Mouse (Mus musculus): ENCODE results near the gene Dzip1. TPM values are rescaled to one million over a fixed set of nuclear protein-coding genes. Genes with fewer than 3 reads are reported as not detected.

The Dzip1 gene
- polyA plus RNA-seq, 2 experiments, result 1.4 to 1.5 TPM

GRCm38 (mm10) chr14:118938551-118938950 lies 13.3 kb upstream of the Dzip1 start:
- TF ChIP-seq EP300 (IDR thresholded peaks at IDR 0.05; ENCODE audit: low read depth) (no peak), CTCF (IDR thresholded peaks at IDR 0.05; ENCODE audit: low read depth) (no peak)
- Histone ChIP-seq H3K4me3 (ENCODE audit: insufficient read depth in 1 of 2, low read depth in 2 of 2, low read length in 2 of 2) (peak overlapping the region; percentile 86 to 94), H3K4me2 (ENCODE audit: low read depth) (peak overlapping the region; percentile 85), H3K27me3 (ENCODE audit: control insufficient read depth, insufficient read depth, low read length) (no peaks in the 10 kb centered on the region; the same call in 1 of the 2 replicates), H3K9ac (replicated peaks) (peak overlapping the region; percentile 97), H3K9me3 (ENCODE audit: control insufficient read depth, low read length) (no peaks in the 10 kb centered on the region), H3K27ac (no peak overlapping the region), H3K4me1 (replicated peaks; ENCODE audit: control insufficient read depth in 2 of 2, insufficient read depth in 2 of 2, low read length in 1 of 2) (peaks cover 7 to 14% of the 10 kb centered on the region in 2 experiments), H3K36me3 (replicated peaks; ENCODE audit: control insufficient read depth, insufficient read depth, low read depth) (no peaks in the 10 kb centered on the region)
- ATAC-seq (ENCODE audit: insufficient read depth) (no peak), DNase-seq (ENCODE audit: low read depth in 3 of 3, low spot score in 3 of 3) (peak in 1 of 3 experiments; percentile 23)
- under 1% methylated on average over 7 of the region's 7 CpGs for WGBS (ENCODE audit: insufficient replicate concordance)

DNA sequence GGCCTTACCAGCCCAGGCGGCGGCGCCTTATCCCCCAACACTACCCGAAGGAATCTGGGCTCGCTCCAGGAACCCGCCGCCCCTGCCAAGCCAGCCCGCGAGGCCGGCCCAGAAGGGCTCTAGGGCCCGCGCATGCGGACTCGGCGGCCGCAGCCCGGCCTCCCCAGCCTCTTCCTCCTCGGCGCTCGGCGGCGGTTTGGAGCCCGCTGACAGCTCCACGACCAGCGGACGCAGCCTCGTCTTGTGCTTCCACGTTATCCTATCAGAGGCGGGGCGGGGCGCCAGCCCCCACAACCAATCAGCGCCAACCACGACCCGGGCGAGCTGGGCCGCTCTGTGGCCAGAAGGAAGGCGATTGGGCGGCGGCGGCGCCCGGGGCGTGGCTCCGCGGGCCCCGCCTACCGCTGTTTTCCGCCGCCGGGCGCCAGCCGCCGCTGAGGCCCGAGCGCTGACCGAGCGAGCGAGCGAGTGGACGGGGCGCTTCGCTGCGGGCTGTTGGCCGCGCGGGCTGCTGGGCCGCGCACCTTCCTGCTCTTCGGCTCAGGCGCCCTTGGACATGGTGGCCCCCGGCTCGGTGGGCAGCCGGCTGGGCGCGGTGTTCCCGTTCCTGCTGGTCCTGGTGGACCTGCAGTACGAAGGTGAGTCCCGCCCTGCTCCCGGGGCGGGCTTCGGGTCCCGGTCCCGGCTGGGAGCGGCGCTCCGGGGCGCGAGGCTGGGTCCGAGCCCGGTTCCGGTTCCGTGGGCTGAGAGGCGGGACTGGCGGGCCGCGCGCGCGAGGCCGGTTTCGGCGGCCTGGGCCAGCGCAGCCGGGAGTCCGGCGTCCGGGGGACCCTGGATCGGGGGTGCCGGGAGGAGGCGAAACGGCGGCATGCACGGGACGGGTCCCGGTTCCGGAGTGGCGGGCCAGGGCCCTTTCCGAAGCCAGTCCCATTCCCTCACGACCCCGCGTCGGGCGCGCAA lies 12.6 kb upstream of the Dzip1 start, which contains the start of gene Dnajc3:
Gene Dnajc3, plus strand, starts transcription at position 444 of the 960 bp plus-strand sequence.
- Histone ChIP-seq H3K9ac (replicated peaks) (peak within 1 kb of the TSS; percentile 97), H3K27ac (peak within 1 kb of the TSS; percentile 66), H3K4me3 (ENCODE audit: insufficient read depth in 1 of 2, low read depth in 2 of 2, low read length in 2 of 2) (peak within 1 kb of the TSS; percentile 86 to 94), H3K36me3 (replicated peaks; ENCODE audit: control insufficient read depth, insufficient read depth, low read depth) (no peaks in the 10 kb centered on the region), H3K4me2 (ENCODE audit: low read depth) (peak within 1 kb of the TSS; percentile 85), H3K27me3 (ENCODE audit: control insufficient read depth, insufficient read depth, low read length) (no peaks in the 10 kb centered on the region; the same call in 1 of the 2 replicates), H3K9me3 (ENCODE audit: control insufficient read depth, low read length) (no peaks in the 10 kb centered on the region), H3K4me1 (replicated peaks; ENCODE audit: control insufficient read depth in 2 of 2, insufficient read depth in 2 of 2, low read length in 1 of 2) (peaks cover 7 to 14% of the 10 kb centered on the region in 2 experiments)
- WGBS (ENCODE audit: insufficient replicate concordance), result under 1% methylated on average over 122 of the region's 124 CpGs
- ATAC-seq (ENCODE audit: insufficient read depth) (peak; percentile 99), DNase-seq (ENCODE audit: low read depth in 3 of 3, low spot score in 3 of 3) (peak; percentile 96 to 97 (median 96))
- no peak for TF ChIP-seq CTCF (IDR thresholded peaks at IDR 0.05; ENCODE audit: low read depth)
- no peak for TF ChIP-seq EP300 (IDR thresholded peaks at IDR 0.05; ENCODE audit: low read depth)

DNA sequence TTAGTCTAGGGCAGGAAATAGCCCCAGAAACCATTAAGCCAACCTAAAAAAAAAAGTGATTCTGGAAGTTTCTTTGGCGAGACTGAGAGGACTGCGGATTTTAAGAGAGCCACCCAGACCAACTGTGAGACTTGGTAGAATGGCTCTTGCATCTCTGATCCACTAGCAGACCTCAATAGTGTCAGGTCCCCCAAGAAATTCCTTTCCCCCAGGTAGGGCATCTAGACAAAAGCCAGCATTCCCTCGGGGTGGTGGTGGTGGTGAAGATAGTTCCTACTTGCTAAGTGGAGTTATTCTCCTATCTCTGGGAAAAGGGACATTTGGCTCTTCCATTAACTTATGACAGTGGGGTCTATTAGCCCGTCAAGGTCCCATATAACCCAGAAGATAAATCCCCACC lies 11.7 kb upstream of the Dzip1 start:
- 33% methylated on average over 4 of the region's 4 CpGs for WGBS (ENCODE audit: insufficient replicate concordance)
- Histone ChIP-seq H3K36me3 (replicated peaks; ENCODE audit: control insufficient read depth, insufficient read depth, low read depth) (no peaks in the 10 kb centered on the region), H3K4me1 (replicated peaks; ENCODE audit: control insufficient read depth in 2 of 2, insufficient read depth in 2 of 2, low read length in 1 of 2) (peaks cover 7 to 12% of the 10 kb centered on the region in 2 experiments), H3K4me3 (ENCODE audit: insufficient read depth in 1 of 2, low read depth in 2 of 2, low read length in 2 of 2) (peak overlapping the region; percentile 64 to 94), H3K9ac (replicated peaks) (peak overlapping the region; percentile 69), H3K27ac (no peak overlapping the region), H3K9me3 (ENCODE audit: control insufficient read depth, low read length) (no peaks in the 10 kb centered on the region), H3K4me2 (ENCODE audit: low read depth) (peak overlapping the region; percentile 85), H3K27me3 (ENCODE audit: control insufficient read depth, insufficient read depth, low read length) (no peaks in the 10 kb centered on the region; the same call in 1 of the 2 replicates)
- no peak for ATAC-seq (ENCODE audit: insufficient read depth)
- no peak for DNase-seq (ENCODE audit: low read depth in 3 of 3, low spot score in 3 of 3)
- TF ChIP-seq CTCF (IDR thresholded peaks at IDR 0.05; ENCODE audit: low read depth) (no peak), EP300 (IDR thresholded peaks at IDR 0.05; ENCODE audit: low read depth) (no peak)

DNA sequence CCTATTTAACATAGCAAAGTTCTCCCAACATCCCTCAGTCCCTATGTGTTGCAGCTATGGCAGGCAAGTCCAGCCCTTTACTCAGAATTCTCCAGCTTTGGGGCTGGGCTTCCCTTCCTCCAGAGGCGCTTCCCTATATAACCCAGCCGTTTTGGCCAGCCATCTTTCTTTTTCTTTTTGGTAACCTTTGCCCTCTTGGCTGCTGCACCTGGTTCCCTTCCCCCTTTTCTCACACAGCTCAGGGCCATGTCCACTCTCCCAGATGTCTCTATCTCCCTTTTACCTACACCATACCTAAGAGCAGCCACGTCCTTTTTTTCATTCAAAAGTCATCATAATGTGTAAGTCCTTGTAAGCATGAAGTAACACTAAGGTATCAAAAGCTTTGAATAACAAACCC lies 11.0 kb upstream of the Dzip1 start:
- H3K4me1 ChIP-seq (replicated peaks; ENCODE audit: control insufficient read depth in 2 of 2, insufficient read depth in 2 of 2, low read length in 1 of 2), result peaks cover 7 to 10% of the 10 kb centered on the region in 2 experiments
- 62% methylated on average over 3 of the region's 3 CpGs for WGBS (ENCODE audit: insufficient replicate concordance)
- H3K9me3 ChIP-seq (ENCODE audit: control insufficient read depth, low read length), result no peaks in the 10 kb centered on the region
- H3K4me3 ChIP-seq (ENCODE audit: insufficient read depth in 1 of 2, low read depth in 2 of 2, low read length in 2 of 2), result no peak overlapping the region
- TF ChIP-seq EP300 (IDR thresholded peaks at IDR 0.05; ENCODE audit: low read depth) (no peak), CTCF (IDR thresholded peaks at IDR 0.05; ENCODE audit: low read depth) (no peak)
- H3K4me2 ChIP-seq (ENCODE audit: low read depth), result peak overlapping the region; percentile 85
- ATAC-seq (ENCODE audit: insufficient read depth) (no peak), DNase-seq (ENCODE audit: low read depth in 3 of 3, low spot score in 3 of 3) (no peak)
- H3K27me3 ChIP-seq (ENCODE audit: control insufficient read depth, insufficient read depth, low read length), result no peaks in the 10 kb centered on the region; the same call in 1 of the 2 replicates
- H3K27ac ChIP-seq, result no peak overlapping the region
- no peak overlapping the region for H3K9ac ChIP-seq (replicated peaks)
- no peaks in the 10 kb centered on the region for H3K36me3 ChIP-seq (replicated peaks; ENCODE audit: control insufficient read depth, insufficient read depth, low read depth)

DNA sequence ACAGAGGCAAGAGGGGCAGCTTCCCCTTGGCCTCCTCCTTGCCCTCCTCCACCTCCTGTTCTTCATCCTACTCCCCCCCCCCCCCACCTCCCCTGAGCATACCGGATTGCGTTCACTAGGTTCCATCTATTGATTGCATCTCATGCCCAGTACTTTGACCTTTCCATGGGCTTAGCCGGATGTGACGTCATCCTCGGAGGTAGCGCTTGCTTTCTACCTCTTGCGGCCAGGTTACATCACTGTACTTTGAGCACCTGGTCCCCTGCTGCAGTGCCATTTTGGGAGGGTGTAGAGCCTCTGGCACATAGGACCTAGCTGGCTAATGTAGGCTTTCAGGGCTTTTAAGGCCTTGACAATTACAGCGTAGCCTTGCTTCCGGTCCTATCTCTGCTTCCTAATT lies 9.4 kb upstream of the Dzip1 start:
- no peak overlapping the region for H3K9ac ChIP-seq (replicated peaks)
- TF ChIP-seq EP300 (IDR thresholded peaks at IDR 0.05; ENCODE audit: low read depth), result no peak
- no peak for TF ChIP-seq CTCF (IDR thresholded peaks at IDR 0.05; ENCODE audit: low read depth)
- 70% methylated on average over 9 of the region's 9 CpGs for WGBS (ENCODE audit: insufficient replicate concordance)
- no peaks in the 10 kb centered on the region for H3K9me3 ChIP-seq (ENCODE audit: control insufficient read depth, low read length)
- no peak for DNase-seq (ENCODE audit: low read depth in 3 of 3, low spot score in 3 of 3)
- H3K27me3 ChIP-seq (ENCODE audit: control insufficient read depth, insufficient read depth, low read length), result no peaks in the 10 kb centered on the region; the same call in 1 of the 2 replicates
- no peak for ATAC-seq (ENCODE audit: insufficient read depth)
- H3K27ac ChIP-seq, result no peak overlapping the region
- no peak overlapping the region for H3K4me3 ChIP-seq (ENCODE audit: insufficient read depth in 1 of 2, low read depth in 2 of 2, low read length in 2 of 2)
- H3K36me3 ChIP-seq (replicated peaks; ENCODE audit: control insufficient read depth, insufficient read depth, low read depth), result no peaks in the 10 kb centered on the region
- peaks cover 7 to 10% of the 10 kb centered on the region in 2 experiments for H3K4me1 ChIP-seq (replicated peaks; ENCODE audit: control insufficient read depth in 2 of 2, insufficient read depth in 2 of 2, low read length in 1 of 2)
- H3K4me2 ChIP-seq (ENCODE audit: low read depth), result no peak overlapping the region
